Mouse (Mus musculus) hindbrain, embryonic 16.5 days (tissue): ENCODE results near the gene Mboat2. TPM values are rescaled to one million over a fixed set of nuclear protein-coding genes. Genes with fewer than 3 reads are reported as not detected.

Source experiments
- ATAC-seq: fragments of 200-750 bp; cut with Nextera tagmentation; 2 replicates; pipeline ENCODE4 v1.8.0; 2017; ENCODE audit warnings: moderate TSS enrichment, moderate library complexity
- H3K27ac ChIP-seq: fragments of 300-500 bp; sonication (generic); 2 replicates; pipeline ENCODE4 v1.5.1; 2014; ENCODE audit warnings: low read depth, mild to moderate bottlenecking, control low read depth, low read length, moderate library complexity
- H3K27me3 ChIP-seq: fragments of 300-500 bp; sonication (generic); replicated peaks from 2 replicates; pipeline ENCODE4 v1.6.1; 2014; ENCODE audit warnings: low read length; ENCODE audit not compliant: control insufficient read depth, insufficient read depth
- H3K36me3 ChIP-seq: fragments of 300-500 bp; sonication (generic); 2 replicates; pipeline ENCODE4 v1.6.1; 2014; ENCODE audit warnings: mild to moderate bottlenecking, low read length, moderate library complexity, mixed read lengths; ENCODE audit not compliant: control insufficient read depth, insufficient read depth
- H3K4me1 ChIP-seq: fragments of 300-500 bp; sonication (generic); 2 replicates; pipeline ENCODE4 v1.6.1; 2014; ENCODE audit warnings: low read depth, low read length; ENCODE audit not compliant: control insufficient read depth, insufficient read depth
- H3K4me2 ChIP-seq: fragments of 300-500 bp; sonication (generic); 2 replicates; pipeline ENCODE4 v1.6.1; 2014; ENCODE audit warnings: mild to moderate bottlenecking, low read length, control low read depth, moderate library complexity
- H3K4me3 ChIP-seq: fragments of 300-500 bp; sonication (generic); 2 replicates; pipeline ENCODE4 v1.5.1; 2014; ENCODE audit warnings: mild to moderate bottlenecking, low read length, control low read depth, moderate library complexity
- H3K9ac ChIP-seq: fragments of 300-500 bp; sonication (generic); 2 replicates; pipeline ENCODE4 v1.6.1; 2014; ENCODE audit warnings: low read depth, mild to moderate bottlenecking, control low read depth, low read length, moderate library complexity
- H3K9me3 ChIP-seq: fragments of 300-500 bp; sonication (generic); 2 replicates; pipeline ENCODE4 v1.6.1; 2014; ENCODE audit warnings: mild to moderate bottlenecking, low read length, moderate library complexity; ENCODE audit not compliant: control insufficient read depth
- WGBS: fragments of 180-500 bp; shearing (Covaris S2); extraction: QIAGEN DNeasy Blood & Tissue Kit; methylation state at CpG from one replicate; pipeline ENCODE4 v1.1.7; 2014; 5-methylcytosine and 5-hydroxymethylcytosine counted together
- polyA plus RNA-seq: library from polyadenylated mRNA; unstranded; fragments of >200 nt; fragmentation: Nextera tagmentation; extraction: Ambion mirVana; gene quantifications from 2 replicates; pipeline ENCODE4 v1.2.1, GENCODE M21; 2015

The Mboat2 gene
- polyA plus RNA-seq, 1 experiment from 2014 or later = 68.6 TPM

GRCm38 (mm10) chr12:25012555-25013540 is 182.2 kb downstream of the Mboat2 start:
- Histone ChIP-seq H3K36me3 (peaks cover 69% of the 10 kb centered on the region), H3K4me3 (no peak overlapping the region), H3K27ac (no peak overlapping the region), H3K27me3 (no peaks in the 10 kb centered on the region), H3K9me3 (no peaks in the 10 kb centered on the region), H3K9ac (no peak overlapping the region), H3K4me1 (no peaks in the 10 kb centered on the region), H3K4me2 (no peak overlapping the region)
- 88% methylated on average over 13 of the region's 13 CpGs for WGBS
- ATAC-seq = no peak

Other genes with a start within 250 kb of the Mboat2 start
- gene Klf11, start 179.6 kb upstream of the Mboat2 start, polyA plus RNA-seq = 14.9 and 15.5 TPM in 2 replicates
- gene Cys1, start 149.1 kb upstream of the Mboat2 start, polyA plus RNA-seq = 1.5 and 1.6 TPM in 2 replicates
- 54.2 and 66.2 TPM in 2 replicates for gene Rrm2, start 122.6 kb upstream of the Mboat2 start, polyA plus RNA-seq
- 114 and 142 TPM in 2 replicates for gene Kidins220, start 144.0 kb downstream of the Mboat2 start, polyA plus RNA-seq